8 mouse cellular contexts compared by ENCODE assay signal in the genomic region with DNA sequence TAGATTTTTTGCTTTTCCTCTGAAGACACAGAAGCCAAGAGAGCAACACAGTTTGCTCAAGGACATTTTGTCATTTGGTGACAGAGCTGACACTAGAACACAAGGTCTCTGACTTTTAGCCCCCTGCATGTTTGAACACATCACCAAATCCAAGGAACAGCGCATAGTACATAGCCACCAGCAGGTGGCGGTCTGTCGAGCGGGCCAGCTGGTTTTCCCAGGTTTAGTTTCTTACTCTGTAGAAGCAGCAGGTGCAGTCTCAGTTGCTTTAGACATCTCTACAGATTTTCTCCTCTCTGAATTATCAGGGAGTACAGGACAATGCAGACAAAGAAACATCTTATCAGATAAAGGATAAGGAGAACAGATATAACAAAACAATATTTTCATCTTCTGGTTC. TPM values are rescaled to one million over a fixed set of nuclear protein-coding genes. Genes with fewer than 3 reads are reported as not detected.
DNase-seq lines count a peak whose midpoint lies in the region; ATAC-seq lines count a peak whose summit lies in the region.

No protein-coding gene starts in this region.

- peak; percentile 12 to 44 for DNase-seq in frontal cortex, postnatal 14 days (ENCODE audit: low spot score in 2 of 2)
- DNase-seq in NIH3T3 (ENCODE audit: low read depth): peak; percentile 83
- peak; percentile 58 for DNase-seq in cerebellum, adult 8-10 months
- DNase-seq in heart, postnatal 36 days: peak; percentile 46 to 59
- DNase-seq in layer of hippocampus, adult 9-11 months: peak; percentile 10
- peak; percentile 21 to 41 for DNase-seq in spleen, postnatal 14 days (ENCODE audit: low spot score in 2 of 2)

- intact Hi-C loops in heart, postnatal 36 days (cut with DNase I): loop anchor here (1.0 to 10.0 kb wide), 3 partner anchors 223 to 948 kb away; no protein-coding TSS in a partner anchor

- no peak for ATAC-seq in frontal cortex, adult (ENCODE audit: low TSS enrichment)
- ATAC-seq in megakaryocyte-erythroid progenitor cell, adult 5-6 weeks (replicated peaks; ENCODE audit: low FRiP score, low TSS enrichment, poor library complexity, severe bottlenecking): peak; percentile 77

RNA-seq across cellular contexts. Expression of gene Fam107b, which starts 23.7 kb away (rescaled TPM):
- 1 to 10 TPM; 6.7 to 7.5 TPM for total RNA-seq in heart, postnatal 36 days (2021)
- 49.8 and 51.1 TPM in 2 replicates for total RNA-seq in megakaryocyte-erythroid progenitor cell, adult 5-6 weeks (2014; fragmentation: Nextera tagmentation)
- total RNA-seq in megakaryocyte-erythroid progenitor cell, adult 5-6 weeks (2017): 98.2 and 314 TPM in 2 replicates

RNA-seq across cellular contexts. Expression of gene Cdnf, which starts 33.8 kb away (rescaled TPM):
- total RNA-seq in heart, postnatal 36 days (2021): 10 to 100 TPM; 27.6 to 28.1 TPM
- total RNA-seq in megakaryocyte-erythroid progenitor cell, adult 5-6 weeks (2014; fragmentation: Nextera tagmentation): 0.20 TPM in 2 replicates
- 0.75 and 2.6 TPM in 2 replicates for total RNA-seq in megakaryocyte-erythroid progenitor cell, adult 5-6 weeks (2017)

RNA-seq across cellular contexts. Expression of gene Hspa14, which starts 34.0 kb away (rescaled TPM):
- total RNA-seq in heart, postnatal 36 days (2021): 10 to 100 TPM; 22.9 to 24.8 TPM
- total RNA-seq in megakaryocyte-erythroid progenitor cell, adult 5-6 weeks (2014; fragmentation: Nextera tagmentation): 119 and 121 TPM in 2 replicates
- total RNA-seq in megakaryocyte-erythroid progenitor cell, adult 5-6 weeks (2017): 161 and 179 TPM in 2 replicates

RNA-seq across cellular contexts. Expression of gene Gm45902, which starts 34.0 kb away (rescaled TPM):
- total RNA-seq in heart, postnatal 36 days (2021): 1 to 10 TPM in 1 of 2 experiments, under 1 TPM in 1; 0.87 to 1.3 TPM
- 7.3 and 8.1 TPM in 2 replicates for total RNA-seq in megakaryocyte-erythroid progenitor cell, adult 5-6 weeks (2014; fragmentation: Nextera tagmentation)
- 11.1 and 13.0 TPM in 2 replicates for total RNA-seq in megakaryocyte-erythroid progenitor cell, adult 5-6 weeks (2017)

Comparison
In these comparisons a context has a peak if more than half of its experiments do, and no peak if none do; other contexts are left out.
1. DNase-seq: peak in every context shown above with its lines; median percentile 83 in NIH3T3; 58 in cerebellum, adult 8-10 months; 52 in heart, postnatal 36 days; 31 in spleen, postnatal 14 days; 28 in frontal cortex, postnatal 14 days; 10 in layer of hippocampus, adult 9-11 months.
2. RNA of gene Fam107b, which starts 23.7 kb away (total RNA-seq): 49.8 to 314 TPM in megakaryocyte-erythroid progenitor cell, adult 5-6 weeks; 6.7 to 7.5 TPM in heart, postnatal 36 days; every median in the first group is over 4 times any median in the second.
3. RNA of gene Cdnf, which starts 33.8 kb away (total RNA-seq): 27.6 to 28.1 TPM in heart, postnatal 36 days; 0.20 to 2.6 TPM in megakaryocyte-erythroid progenitor cell, adult 5-6 weeks; every median in the first group is over 4 times any median in the second.
4. RNA of gene Hspa14, which starts 34.0 kb away (total RNA-seq): 119 to 179 TPM in megakaryocyte-erythroid progenitor cell, adult 5-6 weeks; 22.9 to 24.8 TPM in heart, postnatal 36 days; every median in the first group is over 4 times any median in the second.